Mouse (Mus musculus) brain, embryonic 18.5 days (tissue): ENCODE data around the gene Rala.

Experiments used
- DNase-seq: peaks from one replicate; pipeline ENCODE4 v3.0.0-alpha.2; 2012; ENCODE audit warnings: low read depth, low spot score

The Rala gene

DNA sequence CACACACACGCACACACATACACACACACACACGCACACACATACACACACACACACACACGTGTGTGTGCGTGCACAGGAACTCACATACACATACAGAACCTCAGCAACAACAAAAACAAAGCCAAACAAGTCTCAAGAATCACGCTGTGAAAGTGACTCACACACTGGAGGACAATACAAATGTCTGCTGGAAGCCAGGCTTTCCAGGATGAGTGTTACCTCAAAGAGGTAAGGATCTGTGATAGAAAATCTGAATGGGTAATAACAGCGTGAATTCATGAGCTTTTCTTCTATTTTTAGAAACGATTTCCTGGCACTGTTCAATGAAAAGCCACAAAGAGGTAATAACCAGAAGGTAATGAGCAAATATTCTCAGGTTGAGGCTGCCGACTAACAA, 59.8 kb downstream of the Rala start:
- no peak for DNase-seq

DNA sequence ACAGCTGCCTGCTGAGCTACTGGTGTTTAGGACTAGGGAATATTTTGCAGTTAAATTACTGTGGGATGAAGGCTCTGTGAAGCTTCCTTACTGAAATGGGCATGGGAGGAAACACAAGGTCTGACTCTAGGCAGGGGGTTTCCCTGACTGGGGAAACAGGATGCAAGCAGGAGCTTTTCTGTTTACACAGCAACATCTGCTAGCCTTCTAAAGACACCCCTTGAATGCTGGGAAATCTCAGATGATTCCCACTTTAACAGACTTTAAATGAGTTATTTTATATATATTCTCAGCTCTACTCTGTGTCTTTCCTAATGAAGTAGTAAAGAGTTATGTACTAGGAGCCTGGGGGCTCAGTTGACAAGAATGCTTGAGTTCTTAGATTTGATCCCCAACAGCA, 65.0 kb downstream of the Rala start:
- DNase-seq, result no peak

DNA sequence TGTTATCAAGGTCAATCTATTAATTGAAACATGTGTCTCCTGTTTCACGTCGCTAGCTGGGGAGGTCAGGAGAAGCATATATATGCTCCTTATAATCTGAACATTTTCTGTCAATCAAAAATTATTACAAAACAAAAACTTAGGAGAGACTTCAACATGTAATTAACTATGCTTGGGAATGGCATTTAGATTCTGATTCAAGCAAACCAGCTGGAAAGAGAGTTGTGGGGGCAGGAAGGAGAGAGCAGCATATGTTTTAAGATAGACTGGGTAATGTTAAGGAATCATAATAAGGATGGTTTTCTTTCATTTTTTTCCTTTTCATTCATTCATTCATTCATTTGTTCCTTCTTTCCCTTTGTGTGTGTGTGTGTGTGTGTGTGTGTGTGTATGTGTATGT, 77.3 kb downstream of the Rala start:
- DNase-seq, result no peak

DNA sequence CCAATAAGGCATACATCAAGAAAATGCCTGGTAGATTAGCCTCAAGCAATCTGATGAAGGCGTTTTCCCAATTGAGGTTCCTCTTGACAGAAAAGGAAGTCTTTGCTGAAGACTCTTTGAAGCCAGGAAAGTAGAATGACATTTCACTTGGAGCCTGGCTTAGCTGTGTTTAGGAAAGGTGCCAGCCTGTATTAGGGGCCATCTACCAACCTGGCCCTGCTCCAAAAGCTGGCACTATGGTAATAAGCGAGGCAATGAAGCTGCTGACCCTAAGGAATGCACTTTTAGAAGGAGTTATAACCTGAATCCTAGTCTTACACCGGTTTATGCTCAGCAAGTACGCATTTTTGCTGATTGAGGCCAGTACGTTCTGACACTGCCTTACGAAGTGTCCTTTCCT, 83.5 kb downstream of the Rala start:
- DNase-seq, result no peak

DNA sequence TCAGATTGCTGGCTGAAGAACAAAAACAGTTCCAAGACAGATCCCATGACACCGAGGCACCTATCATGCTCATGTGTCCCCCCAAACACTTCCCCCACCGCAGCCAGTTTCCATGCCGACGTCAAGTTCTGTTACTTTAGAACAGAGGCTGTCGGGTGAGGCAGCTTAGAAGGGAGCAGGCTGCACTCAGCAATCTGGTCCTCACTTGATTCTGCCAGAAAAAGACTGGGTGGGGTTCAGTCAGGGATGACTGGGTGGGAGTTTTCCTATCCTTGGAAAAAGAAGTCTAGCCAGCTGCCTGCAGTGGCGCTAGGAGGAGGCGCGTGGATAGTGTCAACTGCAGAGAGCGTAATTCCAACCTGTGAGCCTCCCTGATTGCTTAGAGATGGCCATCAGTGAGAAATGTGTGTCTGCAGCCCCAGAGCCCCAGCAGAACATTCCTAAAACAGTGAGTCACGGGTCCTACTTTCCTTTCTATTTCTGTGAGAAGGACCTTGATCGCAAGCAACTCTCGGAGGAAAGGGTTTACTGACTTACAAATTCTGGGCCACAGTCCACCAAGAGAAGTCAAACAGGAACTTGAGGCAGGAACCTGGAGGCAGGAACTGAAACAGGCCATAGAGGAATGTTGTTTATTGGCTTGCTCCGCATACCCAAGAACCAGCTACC, 84.5 kb downstream of the Rala start:
- DNase-seq, result no peak

DNA sequence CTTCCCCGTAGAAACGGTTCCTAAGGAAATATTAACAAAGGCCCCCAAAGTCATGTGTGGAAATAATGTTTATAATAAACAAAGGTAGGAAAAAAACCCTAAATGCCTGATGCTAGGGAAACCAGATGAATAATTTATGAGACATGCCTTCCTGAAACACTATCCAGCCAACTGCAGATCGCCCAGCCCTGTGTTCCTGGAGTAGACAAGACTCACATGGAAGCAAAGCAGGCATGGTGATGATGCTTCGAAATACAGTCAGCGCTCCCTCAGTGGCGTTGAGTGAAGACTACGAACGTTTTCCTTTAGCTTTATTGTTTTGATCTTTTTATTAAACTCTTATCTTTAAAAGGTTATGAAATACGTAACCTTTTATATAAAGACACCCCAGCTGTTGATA, 87.0 kb downstream of the Rala start:
- no peak for DNase-seq

DNA sequence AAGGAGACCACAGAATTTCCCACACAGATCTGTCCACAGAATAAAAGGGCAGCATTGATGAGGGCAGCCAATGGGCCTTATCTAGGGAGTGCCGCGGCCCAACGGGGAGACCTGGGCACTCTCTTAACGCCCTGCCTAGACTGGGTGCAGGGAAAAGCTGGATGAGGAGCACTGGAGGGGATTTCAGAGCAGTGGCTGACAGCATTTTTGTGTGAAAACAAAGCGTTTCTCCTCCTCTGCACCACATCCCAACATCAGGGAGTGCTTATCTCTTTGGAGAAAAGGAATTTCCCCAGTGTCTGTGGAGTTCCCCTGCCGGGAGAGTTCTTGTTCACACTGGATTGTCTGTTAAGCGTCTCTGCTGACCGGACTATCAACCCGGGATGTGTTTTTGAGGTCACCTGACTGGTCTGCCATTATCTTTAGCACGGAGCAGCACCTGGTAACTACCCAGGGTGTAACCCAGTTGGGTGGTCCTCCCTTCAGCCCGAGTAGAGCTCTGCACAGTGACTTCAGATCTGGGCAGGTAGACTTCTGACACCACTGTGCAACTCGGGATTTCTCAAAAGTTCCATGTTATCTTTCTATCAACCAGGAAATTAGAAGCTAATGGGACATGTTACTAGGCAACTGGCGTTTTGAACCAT, 88.4 kb downstream of the Rala start:
- no peak for DNase-seq

DNA sequence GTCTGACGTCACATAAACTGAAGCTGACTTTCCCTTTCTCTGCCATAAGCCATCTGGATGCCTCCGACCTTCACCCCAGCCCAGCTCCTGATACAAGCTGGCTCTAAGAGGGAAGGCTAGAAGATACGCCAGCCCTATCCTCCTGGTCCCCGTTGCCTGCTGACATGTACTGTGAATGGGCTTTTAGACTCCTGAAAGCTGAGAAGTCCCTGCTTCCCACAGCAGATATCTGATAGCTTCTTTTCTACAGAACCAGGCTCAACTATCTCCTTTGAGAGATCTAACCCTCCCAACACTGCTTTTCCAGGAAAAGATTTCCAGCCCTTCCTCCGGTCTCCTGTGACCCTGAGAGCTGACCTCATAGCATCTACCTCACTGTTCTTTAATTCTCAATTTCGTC, 89.3 kb downstream of the Rala start:
- DNase-seq, result no peak

DNA sequence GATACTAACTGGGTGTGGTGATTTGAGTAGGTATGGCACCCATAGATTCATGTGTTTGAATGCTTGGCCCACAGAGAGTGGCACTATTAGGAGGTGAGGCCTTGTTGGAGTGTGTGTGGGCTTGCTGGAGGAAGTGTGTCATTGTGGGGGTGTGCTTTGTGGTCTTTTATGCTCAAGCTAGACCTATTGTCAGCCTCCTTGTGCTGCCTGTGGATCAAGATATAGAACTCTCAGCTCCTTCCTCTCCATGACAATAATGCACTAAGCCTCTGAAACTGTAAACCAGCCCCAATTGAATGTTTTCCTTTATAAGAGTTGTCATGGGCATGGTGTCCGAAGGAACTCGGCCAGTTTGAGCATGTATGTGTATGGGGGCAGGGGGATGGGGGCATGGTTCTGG, 100.7 kb downstream of the Rala start:
- no peak for DNase-seq

DNA sequence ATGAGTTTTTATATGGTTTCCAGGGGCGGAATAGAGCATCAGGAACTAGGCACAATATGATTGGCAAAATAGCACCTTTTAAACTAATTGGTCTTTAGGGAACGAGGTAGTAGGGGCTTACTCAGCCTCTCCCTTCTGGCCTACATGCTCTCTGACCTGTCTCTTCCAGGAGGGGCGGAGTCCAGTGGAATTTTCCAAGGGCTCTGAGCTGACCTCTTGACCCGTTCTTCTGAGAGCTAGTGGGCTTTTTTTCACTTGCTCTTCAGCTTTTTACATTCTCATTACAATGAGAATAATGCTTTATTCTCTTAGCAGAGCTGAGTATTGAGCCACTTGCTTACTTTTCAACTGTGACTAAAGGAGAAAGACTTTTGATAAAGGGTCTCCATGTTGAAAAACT, 101.3 kb downstream of the Rala start:
- DNase-seq, result no peak

DNA sequence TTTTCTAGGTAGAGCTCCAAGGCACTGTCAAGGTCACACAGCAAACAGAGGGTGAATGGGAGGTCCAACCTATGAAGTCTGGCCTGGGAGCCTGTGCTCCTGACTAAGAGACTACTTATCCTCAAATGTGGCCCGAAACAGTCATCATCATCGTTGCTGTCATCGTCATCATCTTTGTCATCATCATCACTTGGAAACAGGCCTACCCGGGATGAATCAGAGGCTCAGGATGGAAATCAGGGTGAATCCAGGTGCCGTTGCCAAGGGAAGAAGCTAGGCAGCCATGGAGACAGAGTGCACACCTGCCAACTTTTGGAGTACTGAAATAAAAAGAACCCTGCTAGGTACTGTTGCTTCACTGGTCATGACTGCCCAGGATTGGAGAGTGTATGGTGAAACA, 104.9 kb downstream of the Rala start:
- no peak for DNase-seq

DNA sequence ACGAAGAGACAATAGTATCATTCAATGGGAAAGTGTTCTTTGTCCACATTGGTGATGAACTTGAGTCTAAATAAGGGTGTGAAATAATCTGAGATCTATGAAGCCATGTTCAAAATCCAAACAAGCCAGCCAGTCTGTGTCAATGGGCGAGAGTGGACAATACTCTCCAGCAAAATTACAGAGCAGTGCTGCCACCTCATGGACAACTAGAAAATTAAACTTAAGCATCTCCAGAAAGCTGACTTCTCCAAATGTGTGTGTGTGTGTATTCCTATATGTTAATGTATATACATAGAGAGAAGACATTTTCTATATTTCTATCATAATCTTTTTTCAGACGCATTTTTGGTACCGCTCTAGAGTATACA, 105.6 kb downstream of the Rala start:
- DNase-seq, result no peak

DNA sequence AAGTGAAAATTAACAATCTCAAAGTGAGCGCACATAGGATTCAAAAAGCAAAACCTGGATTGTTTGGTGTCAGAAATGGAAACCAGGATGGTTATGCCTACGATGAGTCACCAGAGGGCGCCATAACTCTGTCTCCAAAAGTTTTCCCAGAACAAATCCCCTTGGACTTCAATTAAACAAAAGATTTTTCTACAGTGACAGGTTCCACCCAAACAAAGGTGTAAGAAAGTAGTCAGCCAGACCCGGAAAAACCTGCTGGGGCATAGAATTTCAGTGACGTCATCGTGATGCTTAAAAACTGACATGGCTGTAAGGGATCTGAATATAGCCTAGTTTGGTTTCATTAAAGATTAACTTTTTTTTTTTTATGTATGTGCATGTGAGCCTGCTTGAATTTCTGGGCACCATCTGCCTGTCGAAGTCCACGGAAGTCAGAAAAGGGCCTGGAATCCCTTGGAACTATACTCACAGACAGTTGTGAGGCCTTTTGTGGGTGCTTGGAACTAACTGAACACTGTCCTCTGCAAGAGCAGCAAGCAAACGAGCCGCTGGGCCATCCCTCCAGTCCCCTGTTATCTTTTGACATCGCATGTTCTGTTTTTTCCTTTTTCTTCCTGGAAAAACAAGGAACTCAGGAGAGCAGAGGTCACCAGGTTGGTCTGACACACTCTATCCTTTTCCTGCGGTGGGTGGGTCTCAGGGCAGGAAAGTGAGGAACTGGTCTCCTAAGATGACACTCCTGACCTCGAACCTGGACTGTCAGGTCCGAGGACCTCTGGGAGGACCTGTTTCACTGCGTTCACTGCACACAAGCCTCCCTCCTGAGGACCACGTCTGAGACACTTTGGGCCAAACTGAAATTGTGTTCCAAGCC, 106.2 kb downstream of the Rala start:
- DNase-seq, result no peak

DNA sequence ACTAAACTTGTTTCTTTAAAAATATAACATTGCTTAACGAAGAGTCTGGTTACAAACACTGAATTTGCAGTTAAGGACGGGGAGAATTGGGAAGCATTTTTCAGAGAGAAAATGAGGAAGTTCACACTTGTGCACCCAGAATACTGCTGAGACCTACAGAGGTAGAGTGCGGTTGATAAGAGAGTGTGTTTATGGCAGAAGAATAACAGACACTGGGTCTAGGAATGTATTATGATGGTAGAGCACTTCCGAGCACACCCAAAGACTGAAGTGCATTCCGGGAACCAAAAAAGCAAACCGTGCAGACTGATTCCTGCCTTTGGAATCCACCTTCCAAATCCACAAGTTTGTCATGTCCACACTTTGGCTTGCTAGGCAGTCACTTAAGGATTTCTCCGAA, 107.2 kb downstream of the Rala start:
- no peak for DNase-seq

DNA sequence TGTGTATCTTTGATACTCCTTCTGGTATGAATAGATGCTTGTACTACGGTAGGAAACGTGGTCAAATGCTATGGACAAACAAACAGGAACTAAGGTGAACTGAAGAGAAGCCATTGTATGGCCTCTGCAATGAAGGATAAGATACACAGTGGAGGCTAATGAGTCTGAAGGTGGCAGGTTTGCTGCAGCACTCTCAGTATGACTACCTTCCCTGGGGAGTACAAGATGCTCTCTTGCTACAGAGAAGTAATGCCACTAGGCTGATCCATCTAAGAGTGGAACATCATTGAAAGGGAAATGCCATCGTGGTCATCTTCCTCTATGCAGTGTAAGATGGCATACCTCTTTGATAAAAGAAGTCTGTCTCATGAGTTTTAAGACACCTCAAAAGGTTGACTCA, 111.1 kb downstream of the Rala start:
- DNase-seq, result no peak
